Mouse (Mus musculus) bone marrow, adult 2 months (tissue): ENCODE measurements around the gene Actr2.

Experiments
- CTCF ChIP-seq: fragments of 200-500 bp; IDR thresholded peaks from 2 replicates; pipeline ENCODE4 v1.5.1; 2011; ENCODE audit warnings: low read length, control low read depth; ENCODE audit not compliant: control insufficient read depth, insufficient read depth
- POLR2A ChIP-seq: fragments of 200-500 bp; IDR thresholded peaks from 2 replicates; pipeline ENCODE4 v1.6.1; 2011; ENCODE audit warnings: low read depth, mild to moderate bottlenecking, control low read depth, low read length, borderline replicate concordance; ENCODE audit not compliant: control insufficient read depth

GRCm38 (mm10) chr11:20108151-20108550 is 4.6 kb downstream of the Actr2 start:
- TF ChIP-seq CTCF (no peak), POLR2A (no peak)
